Mouse (Mus musculus) CH12.LX (cell line): ENCODE data around the gene Cd247. TPM values are rescaled to one million over a fixed set of nuclear protein-coding genes. Genes with fewer than 3 reads are reported as not detected.

Experiments used
- DNase-seq: peaks from one replicate; pipeline ENCODE4 v3.0.0-alpha.2; 2013; ENCODE audit errors: extremely low read depth
- H3K27ac ChIP-seq: 2 replicates; pipeline ENCODE4 v1.5.1; 2012; ENCODE audit warnings: low read depth, mild to moderate bottlenecking, control low read depth, moderate library complexity; ENCODE audit not compliant: insufficient read depth
- H3K27me3 ChIP-seq: replicated peaks from 2 replicates; pipeline ENCODE3; 2012; ENCODE audit warnings: inconsistent platforms
- H3K36me3 ChIP-seq, 2 experiments: replicated peaks in 1 of 2; 2 replicates each; pipeline versions ENCODE3 to v1.6.1; 2012; ENCODE audit warnings: inconsistent platforms in 1 of 2, low read length in 1 of 2, mild to moderate bottlenecking in 1 of 2, mixed read lengths in 1 of 2, moderate library complexity in 1 of 2; ENCODE audit not compliant: control insufficient read depth in 1 of 2, insufficient read depth in 1 of 2
- H3K4me1 ChIP-seq, 2 experiments: 2 replicates each; pipeline ENCODE4 v1.6.1; 2012; ENCODE audit warnings: inconsistent platforms in 1 of 2, moderate library complexity in 1 of 2; ENCODE audit not compliant: insufficient read depth in 2 of 2, control insufficient read depth in 1 of 2
- H3K4me2 ChIP-seq: 2 replicates; pipeline ENCODE4 v1.6.1; 2012; ENCODE audit warnings: low read depth, mild to moderate bottlenecking, control low read depth; ENCODE audit not compliant: poor library complexity, insufficient read depth, severe bottlenecking
- H3K4me3 ChIP-seq, 3 experiments: fragments of 150-350 bp in 1 of 3; sonication (generic) in 1 of 3; replicated peaks in 1 of 3; 2 replicates each; pipeline versions ENCODE3 to v1.5.1; 2011 to 2012; ENCODE audit warnings: low read depth in 2 of 3, low read length in 2 of 3, mild to moderate bottlenecking in 2 of 3, moderate library complexity in 2 of 3, control low read depth in 1 of 3, improper control_type of control experiment in 1 of 3, inconsistent platforms in 1 of 3, mixed read lengths in 1 of 3; ENCODE audit not compliant: poor library complexity in 1 of 3
- H3K79me2 ChIP-seq: replicated peaks from 2 replicates; pipeline ENCODE4 v1.6.1; 2012; ENCODE audit warnings: mild to moderate bottlenecking, moderate library complexity; ENCODE audit not compliant: control insufficient read depth, poor library complexity, insufficient read depth, severe bottlenecking; ENCODE audit errors: extremely low read depth
- H3K9ac ChIP-seq: 2 replicates; pipeline ENCODE4 v1.6.1; 2012; ENCODE audit warnings: low read depth, mild to moderate bottlenecking, control low read depth, moderate library complexity; ENCODE audit not compliant: insufficient read depth
- H3K9me3 ChIP-seq: replicated peaks from 2 replicates; pipeline ENCODE3; 2012; ENCODE audit warnings: low read length, inconsistent platforms, mixed read lengths
- BHLHE40 ChIP-seq: IDR thresholded peaks from 2 replicates; pipeline ENCODE4 v1.6.1; 2011; ENCODE audit warnings: mild to moderate bottlenecking, low read depth, low read length, improper control_type of control experiment
- CHD1 ChIP-seq: IDR thresholded peaks from 2 replicates; pipeline ENCODE4 v1.6.1; 2012; ENCODE audit warnings: low read depth, low read length, improper control_type of control experiment, inconsistent platforms
- CTCF ChIP-seq, 2 experiments: IDR thresholded peaks in 1 of 2; conservative IDR thresholded peaks in 1 of 2; 2 replicates each; pipeline ENCODE4 v1.5.1; 2011 to 2012; ENCODE audit warnings: low read depth in 2 of 2, low read length in 2 of 2, improper control_type of control experiment in 1 of 2, inconsistent platforms in 1 of 2, mild to moderate bottlenecking in 1 of 2, moderate library complexity in 1 of 2
- E2F4 ChIP-seq: IDR thresholded peaks from 2 replicates; pipeline ENCODE4 v1.6.1; 2011; ENCODE audit warnings: low read depth, low read length, improper control_type of control experiment; ENCODE audit not compliant: insufficient replicate concordance
- ELF1 ChIP-seq: IDR thresholded peaks from 2 replicates; pipeline ENCODE4 v1.6.1; 2014; ENCODE audit warnings: low read depth, mild to moderate bottlenecking, inconsistent platforms, low read length, improper control_type of control experiment
- ETS1 ChIP-seq: conservative IDR thresholded peaks from 2 replicates; pipeline ENCODE4 v1.6.1; 2012; ENCODE audit warnings: low read depth, mild to moderate bottlenecking, inconsistent platforms, low read length, improper control_type of control experiment, moderate library complexity
- HCFC1 ChIP-seq: IDR thresholded peaks from 2 replicates; pipeline ENCODE4 v1.6.1; 2012; ENCODE audit warnings: low read depth, mild to moderate bottlenecking, inconsistent platforms, low read length, improper control_type of control experiment
- MXI1 ChIP-seq: IDR thresholded peaks from 2 replicates; pipeline ENCODE4 v1.6.1; 2011; ENCODE audit warnings: mild to moderate bottlenecking, low read depth, low read length, improper control_type of control experiment
- MYC ChIP-seq: IDR thresholded peaks from 2 replicates; pipeline ENCODE4 v1.6.1; 2011; ENCODE audit warnings: low read depth, mild to moderate bottlenecking, improper control_type of control experiment, low read length
- PAX5 ChIP-seq: IDR thresholded peaks from 2 replicates; pipeline ENCODE4 v1.6.1; 2012; ENCODE audit warnings: low read length, inconsistent platforms, mixed read lengths
- POLR2A ChIP-seq: IDR thresholded peaks from 2 replicates; pipeline ENCODE4 v1.6.1; 2011; ENCODE audit warnings: low read depth, mild to moderate bottlenecking, improper control_type of control experiment, low read length
- POLR2AphosphoS2 ChIP-seq: IDR thresholded peaks from 2 replicates; pipeline ENCODE4 v1.6.1; 2011; ENCODE audit warnings: low read depth, low read length, improper control_type of control experiment
- RAD21 ChIP-seq: IDR thresholded peaks from 2 replicates; pipeline ENCODE4 v1.6.1; 2011; ENCODE audit warnings: low read depth, mild to moderate bottlenecking, low read length, improper control_type of control experiment, moderate library complexity
- RCOR1 ChIP-seq: conservative IDR thresholded peaks from 2 replicates; pipeline ENCODE4 v1.6.1; 2012; ENCODE audit warnings: low read depth, mild to moderate bottlenecking, inconsistent platforms, low read length, improper control_type of control experiment
- SIN3A ChIP-seq: IDR thresholded peaks from 2 replicates; pipeline ENCODE4 v1.6.1; 2012; ENCODE audit warnings: low read length, improper control_type of control experiment, inconsistent platforms
- TBP ChIP-seq: conservative IDR thresholded peaks from 2 replicates; pipeline ENCODE4 v1.6.1; 2011; ENCODE audit warnings: low read depth, low read length, improper control_type of control experiment
- USF2 ChIP-seq: conservative IDR thresholded peaks from 2 replicates; pipeline ENCODE4 v1.6.1; 2011; ENCODE audit warnings: low read depth, low read length, improper control_type of control experiment
- ZKSCAN1 ChIP-seq: IDR thresholded peaks from 2 replicates; pipeline ENCODE4 v1.6.1; 2012; ENCODE audit warnings: low read depth, inconsistent platforms, low read length, improper control_type of control experiment, borderline replicate concordance
- dilution Hi-C: fragments of 300-500 bp; cut with MboI; formaldehyde crosslinking; loops from 2 replicates; pipeline ENCODE4 v1.14.3; 2020; ENCODE audit warnings: low sequenced_read_pairs; ENCODE audit not compliant: extremely low pct_unique_long_range_greater_than_20kb, extremely low pct_ligation_motif_present
- in situ Hi-C: fragments of 300-500 bp; cut with MboI; formaldehyde crosslinking; loops from 3 replicates; pipeline ENCODE4 v1.14.3; 2019; ENCODE audit warnings: low sequenced_read_pairs, low pct_ligation_motif_present, low pct_unique_long_range_greater_than_20kb, mixed read lengths
- polyA plus RNA-seq: library from polyadenylated mRNA; unstranded; fragments of >175 nt; gene quantifications from 2 replicates; pipeline ENCODE4 v1.2.1, GENCODE M21; 2012; ENCODE audit warnings: low read depth; ENCODE audit not compliant: insufficient read length
- total RNA-seq, 2 experiments: library from RNA; depleted of rRNA; stranded (reverse); fragments of 300-350 nt in 1 of 2; fragments of >200 nt in 1 of 2; gene quantifications; 2 replicates each; pipeline ENCODE4 v1.2.3; 2012 to 2014

The Cd247 gene
- total and polyA plus RNA-seq, 3 experiments, result 1.3 to 2.0 TPM; not detected in 1

DNA sequence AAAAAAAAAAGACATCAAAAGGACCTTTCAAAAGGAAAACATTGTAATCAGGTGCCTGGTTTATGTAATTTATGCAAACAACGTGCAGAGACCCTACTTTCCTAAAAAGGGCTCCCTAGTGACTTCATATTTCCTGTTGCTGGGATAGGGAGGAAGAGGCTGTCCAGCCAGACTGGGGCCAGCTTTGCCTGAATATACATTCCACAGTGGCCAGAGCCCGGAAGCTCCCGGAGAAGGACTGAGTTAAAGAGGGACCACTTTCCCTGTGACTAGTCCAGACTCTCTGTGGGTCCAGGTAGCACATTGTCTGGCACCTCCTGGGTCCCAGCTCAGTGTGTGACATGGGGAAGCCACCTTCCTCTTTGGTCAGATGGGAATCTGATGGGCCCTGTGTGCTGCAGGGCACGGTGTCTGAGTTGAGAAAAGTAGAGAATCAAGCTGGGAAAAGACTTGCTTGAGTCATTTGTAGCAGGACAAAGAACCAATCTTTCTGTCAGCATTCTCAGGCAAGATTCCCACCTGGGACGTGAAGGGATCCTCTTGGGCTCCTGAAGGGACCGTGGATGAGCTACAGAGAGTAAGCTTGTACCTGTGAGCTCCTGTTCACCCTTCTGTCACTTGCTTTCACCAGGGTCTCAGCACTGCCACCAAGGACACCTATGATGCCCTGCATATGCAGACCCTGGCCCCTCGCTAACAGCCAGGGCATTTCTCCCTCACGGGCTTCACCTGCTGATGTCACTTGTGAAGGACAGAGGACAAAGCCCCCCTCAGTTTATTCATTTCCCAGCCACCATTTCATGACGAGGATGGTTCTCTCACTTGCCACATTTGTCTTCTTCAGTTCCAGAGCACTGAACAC is 72.1 kb downstream of the Cd247 start:
- no peak overlapping the region for H3K4me3 ChIP-seq
- in situ Hi-C loops, result no loop called here
- H3K79me2 ChIP-seq, result no peaks in the 10 kb centered on the region
- H3K4me2 ChIP-seq, result no peak overlapping the region
- no peaks in the 10 kb centered on the region for H3K9me3 ChIP-seq
- dilution Hi-C loops, result no loop called here
- no peak for DNase-seq
- peaks cover 0 to 8% of the 10 kb centered on the region in 2 experiments for H3K36me3 ChIP-seq
- H3K27ac ChIP-seq, result no peak overlapping the region
- TF ChIP-seq SIN3A (no peak), POLR2AphosphoS2 (no peak), USF2 (no peak), ELF1 (no peak), MXI1 (no peak), HCFC1 (no peak), POLR2A (no peak), CHD1 (no peak), RAD21 (no peak), CTCF (conservative IDR thresholded peaks at IDR 0.05 in 1 of 2, IDR thresholded peaks at IDR 0.05 in 1 of 2; ENCODE audit: low read depth in 2 of 2, low read length in 2 of 2) (no peak), ETS1 (no peak), TBP (no peak), ZKSCAN1 (no peak)
- H3K27me3 ChIP-seq, result no peaks in the 10 kb centered on the region
- no peak overlapping the region for H3K9ac ChIP-seq
- H3K4me1 ChIP-seq, result no peaks in the 10 kb centered on the region

DNA sequence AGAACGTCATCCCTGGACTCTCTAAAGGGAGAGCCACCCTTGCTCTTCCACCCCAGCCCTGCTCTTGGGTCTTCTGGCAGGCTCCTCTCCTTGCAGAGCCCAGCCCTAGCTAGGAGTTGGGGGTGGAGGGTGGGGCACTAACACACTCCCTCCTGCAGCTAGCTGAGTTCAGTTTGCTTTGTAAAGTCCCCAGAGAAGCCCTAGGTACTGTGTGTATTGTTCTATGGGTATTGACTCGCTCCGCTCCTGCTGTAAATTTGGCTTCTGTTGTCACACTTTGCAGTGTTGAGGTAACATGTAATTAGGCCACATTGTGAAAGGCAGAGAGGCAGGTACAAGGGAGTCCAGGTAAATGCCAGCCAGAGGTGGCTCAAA is 72.7 kb downstream of the Cd247 start:
- Histone ChIP-seq H3K4me3 (no peak overlapping the region), H3K4me2 (no peak overlapping the region), H3K79me2 (no peaks in the 10 kb centered on the region), H3K9me3 (no peaks in the 10 kb centered on the region), H3K36me3 (peaks cover 0 to 8% of the 10 kb centered on the region in 2 experiments), H3K27me3 (no peaks in the 10 kb centered on the region), H3K27ac (no peak overlapping the region), H3K9ac (no peak overlapping the region), H3K4me1 (no peaks in the 10 kb centered on the region)
- in situ Hi-C loops (no loop called here), dilution Hi-C loops (no loop called here)
- TF ChIP-seq E2F4 (no peak), BHLHE40 (no peak), HCFC1 (no peak), POLR2A (no peak), MYC (no peak), RCOR1 (no peak), PAX5 (no peak), USF2 (no peak), POLR2AphosphoS2 (no peak)
- DNase-seq, result no peak
